Mouse (Mus musculus) lung, postnatal 25 days (tissue): ENCODE data around the gene Aco2.

ENCODE experiments used
- DNase-seq: peaks from one replicate; pipeline ENCODE4 v3.0.0; 2022; ENCODE audit warnings: low spot score

The Aco2 gene

DNA sequence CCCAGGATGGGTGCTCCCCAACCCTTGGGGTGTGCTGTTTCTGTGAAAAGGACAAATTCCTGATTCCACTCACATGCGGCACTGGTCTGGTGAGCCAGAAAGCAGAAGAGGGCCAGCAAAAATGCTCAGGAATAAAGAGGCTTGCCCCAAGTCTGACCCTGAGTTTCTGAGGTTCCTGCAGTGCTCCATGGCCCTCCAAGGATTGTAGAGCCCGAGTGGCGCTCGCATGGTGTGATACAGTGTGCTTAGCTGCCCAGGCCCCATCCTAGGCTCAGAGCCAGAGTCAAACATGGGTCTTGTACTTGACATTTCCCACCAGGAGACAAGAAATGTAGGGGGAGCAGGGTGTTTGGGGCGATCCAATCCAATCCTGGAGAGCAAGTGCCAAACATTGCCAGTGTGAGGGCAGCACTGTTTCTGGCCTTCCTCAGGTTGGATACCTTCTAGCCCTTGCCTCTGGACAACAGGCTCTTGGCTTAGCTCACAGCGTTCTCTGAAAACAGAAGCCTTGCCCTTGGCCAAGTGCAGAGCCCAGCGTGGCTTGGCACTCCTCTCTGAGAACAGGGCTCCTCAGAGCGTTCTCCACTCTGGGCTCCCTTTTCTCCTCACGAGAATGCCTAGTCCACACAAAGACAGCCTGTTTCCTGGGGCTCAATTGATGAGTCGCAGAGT, 48.6 kb downstream of the Aco2 start:
- DNase-seq, result no peak

DNA sequence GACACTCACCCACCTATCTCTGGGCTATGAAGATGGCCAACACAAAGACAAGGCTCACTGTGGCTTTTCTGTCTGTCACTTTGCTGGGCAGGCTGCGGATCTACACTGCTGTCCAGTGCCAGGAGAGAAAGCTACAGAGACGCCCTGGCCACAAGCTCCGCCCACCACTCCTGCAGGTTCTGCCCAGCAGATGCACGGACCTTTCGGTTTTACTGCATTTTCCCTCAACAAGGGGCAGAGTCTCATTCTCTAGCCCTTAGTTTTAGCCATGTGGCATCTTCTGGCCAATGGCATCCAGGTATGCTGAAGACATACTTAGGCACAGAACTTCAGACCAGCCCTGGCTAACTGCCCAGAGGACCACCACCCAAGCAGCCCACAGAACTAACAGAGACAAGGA, 49.1 kb downstream of the Aco2 start:
- DNase-seq, result no peak

DNA sequence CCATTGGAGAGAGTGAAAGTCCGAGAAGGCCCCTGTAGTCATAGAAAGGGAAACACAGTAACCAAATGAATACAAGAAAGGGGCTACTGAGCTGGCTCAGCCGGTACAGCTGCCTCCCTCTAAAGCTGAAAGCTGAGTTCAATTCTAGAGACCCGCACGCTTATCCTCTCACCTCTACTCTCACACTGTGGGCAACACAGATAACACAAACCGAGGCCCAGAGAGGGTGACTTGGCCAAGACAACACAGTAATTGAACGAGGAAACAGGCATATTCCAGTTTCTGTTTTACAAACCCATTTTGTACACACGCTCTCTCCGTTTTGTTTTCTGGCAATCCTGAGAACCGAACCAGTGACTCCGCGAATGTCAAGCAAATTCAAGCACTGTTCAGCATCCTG, 52.8 kb downstream of the Aco2 start:
- no peak for DNase-seq

DNA sequence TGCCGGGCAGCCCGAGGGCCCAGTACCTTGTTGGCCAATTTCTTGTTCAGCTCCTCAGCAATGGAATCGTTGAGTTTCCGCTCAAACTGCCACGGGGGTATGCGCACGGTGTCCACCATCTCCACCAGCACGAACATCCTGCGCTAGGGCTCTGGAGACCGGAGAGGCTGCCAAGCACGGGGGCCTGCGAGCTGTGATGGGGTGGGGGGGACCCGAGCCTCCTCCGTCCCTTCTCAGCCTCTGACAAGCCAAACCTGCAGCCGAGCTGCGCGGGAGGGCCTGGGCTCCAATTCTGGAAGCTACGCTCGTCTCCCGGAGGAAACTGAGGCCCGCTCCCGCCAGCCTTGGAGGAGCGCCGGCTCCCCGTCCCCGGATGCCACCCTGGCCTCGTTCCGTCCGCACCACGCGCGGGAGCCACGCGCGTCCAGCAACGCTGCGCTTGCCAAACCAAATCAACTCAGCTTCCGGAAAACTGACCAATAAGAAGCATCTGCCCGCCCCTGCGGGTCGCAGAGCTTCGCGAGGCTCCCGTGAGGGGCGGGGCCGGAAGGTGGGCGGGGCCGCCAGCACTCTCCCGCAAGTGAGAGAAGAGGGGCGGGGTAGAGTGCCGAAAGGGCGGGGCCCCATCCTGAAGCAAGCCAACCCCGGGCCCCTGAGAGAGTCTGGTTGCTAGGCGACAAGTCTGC, 53.8 kb downstream of the Aco2 start, which contains the start of gene Polr3h:
Gene Polr3h (minus strand): TSS at position 481 of the 686 bp plus-strand sequence.
- peak; percentile 95 for DNase-seq

DNA sequence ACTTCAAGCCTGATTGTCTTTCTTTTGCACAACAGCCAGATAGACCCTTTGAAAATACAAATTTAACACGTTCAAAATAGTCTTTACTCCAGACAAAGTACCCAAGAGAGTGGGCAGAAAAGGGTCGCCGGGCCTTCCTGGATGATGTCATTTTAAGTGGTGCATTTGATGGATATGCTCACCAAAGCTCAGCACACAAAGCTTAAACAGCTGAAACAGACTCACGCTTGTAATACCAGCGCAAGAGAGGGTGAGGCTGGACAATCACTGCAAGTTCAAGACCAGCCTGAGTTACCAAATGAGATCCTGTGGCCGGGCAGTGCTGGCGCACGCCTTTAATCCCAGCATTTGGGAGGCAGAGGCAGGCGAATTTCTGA, 54.3 kb downstream of the Aco2 start:
- DNase-seq, result no peak

DNA sequence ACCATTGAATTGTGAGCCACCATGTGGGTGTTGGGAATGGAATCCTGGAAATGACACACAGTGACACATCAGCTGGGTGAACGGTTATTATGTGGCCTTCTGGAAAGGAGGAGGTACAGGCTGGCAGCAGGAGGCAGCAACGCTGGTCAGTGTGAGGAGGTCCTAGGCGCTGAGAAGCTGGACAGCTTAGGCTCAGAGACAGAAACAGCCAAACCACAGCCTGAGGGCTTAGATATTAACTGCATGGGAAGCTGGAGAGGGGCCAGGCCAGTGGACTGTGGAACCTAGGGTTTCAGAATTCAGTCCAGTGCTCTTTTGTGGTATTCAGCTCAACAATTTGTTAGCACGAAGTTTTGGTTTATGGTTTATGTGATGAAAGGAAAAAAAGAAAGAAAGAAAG, 55.6 kb downstream of the Aco2 start:
- DNase-seq, result no peak

DNA sequence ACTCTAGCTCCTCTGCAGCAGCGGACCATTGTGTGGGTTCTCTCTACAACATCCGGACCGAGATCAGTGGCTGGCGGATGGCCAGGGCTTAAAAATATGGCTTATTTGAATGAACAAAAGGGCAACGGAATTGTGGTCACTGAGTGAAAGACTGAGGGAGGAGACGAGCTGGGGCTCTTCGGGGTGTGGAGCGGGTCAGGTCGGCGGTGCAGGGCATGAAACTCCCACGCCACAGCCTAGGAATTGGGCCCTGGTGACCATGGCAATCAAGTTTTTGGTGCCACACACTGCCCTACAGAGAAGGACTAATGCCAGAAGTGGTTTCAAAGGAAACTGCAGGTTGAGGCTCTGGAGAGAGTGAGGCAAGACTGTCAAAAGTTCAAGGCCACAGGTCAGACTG, 56.2 kb downstream of the Aco2 start:
- peak; percentile 26 for DNase-seq

DNA sequence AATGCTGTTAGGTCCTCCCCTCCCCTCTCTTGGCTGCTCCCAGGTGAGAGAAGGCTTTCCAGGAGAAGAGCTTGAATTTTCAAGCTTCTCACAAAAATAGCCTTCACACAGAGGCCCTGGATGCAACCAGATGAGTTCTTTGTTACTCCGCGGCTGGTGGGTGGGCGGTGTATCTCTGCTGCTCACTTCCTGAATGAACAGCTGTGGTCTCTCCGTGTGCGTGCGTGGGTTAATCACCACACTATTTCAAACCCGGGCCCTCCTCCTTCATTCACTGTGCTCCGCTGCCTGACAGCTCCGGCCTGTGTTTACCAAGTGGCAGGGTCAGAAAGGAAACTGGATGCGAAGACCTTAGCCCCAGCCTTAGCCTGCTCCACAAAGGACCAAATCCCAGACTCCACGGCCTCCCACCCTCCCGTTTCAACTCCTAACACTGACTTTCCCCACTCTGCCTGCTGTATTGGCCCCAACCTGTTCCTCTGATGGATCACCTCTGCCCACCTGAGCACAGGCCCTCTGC, 60.9 kb downstream of the Aco2 start:
- no peak for DNase-seq

DNA sequence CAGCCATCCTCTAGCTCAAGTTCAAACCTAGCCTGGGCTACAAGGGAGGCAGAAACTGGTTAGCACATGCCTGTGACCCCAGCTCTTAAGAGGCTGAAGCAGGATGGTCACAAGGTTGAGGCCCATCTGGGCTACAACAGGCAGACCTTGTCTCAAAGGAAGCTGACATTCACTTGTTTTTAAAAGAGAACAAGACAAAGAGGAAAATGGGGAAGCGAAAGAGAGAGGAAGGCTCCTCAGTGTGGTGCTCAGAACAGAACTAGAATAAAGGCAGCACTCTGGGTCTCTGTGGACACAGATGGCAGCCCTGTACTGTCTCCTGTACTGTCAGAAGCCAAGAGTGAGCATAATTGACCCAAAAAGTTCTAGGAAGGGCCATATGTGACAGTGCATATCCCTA, 61.9 kb downstream of the Aco2 start:
- DNase-seq, result no peak

DNA sequence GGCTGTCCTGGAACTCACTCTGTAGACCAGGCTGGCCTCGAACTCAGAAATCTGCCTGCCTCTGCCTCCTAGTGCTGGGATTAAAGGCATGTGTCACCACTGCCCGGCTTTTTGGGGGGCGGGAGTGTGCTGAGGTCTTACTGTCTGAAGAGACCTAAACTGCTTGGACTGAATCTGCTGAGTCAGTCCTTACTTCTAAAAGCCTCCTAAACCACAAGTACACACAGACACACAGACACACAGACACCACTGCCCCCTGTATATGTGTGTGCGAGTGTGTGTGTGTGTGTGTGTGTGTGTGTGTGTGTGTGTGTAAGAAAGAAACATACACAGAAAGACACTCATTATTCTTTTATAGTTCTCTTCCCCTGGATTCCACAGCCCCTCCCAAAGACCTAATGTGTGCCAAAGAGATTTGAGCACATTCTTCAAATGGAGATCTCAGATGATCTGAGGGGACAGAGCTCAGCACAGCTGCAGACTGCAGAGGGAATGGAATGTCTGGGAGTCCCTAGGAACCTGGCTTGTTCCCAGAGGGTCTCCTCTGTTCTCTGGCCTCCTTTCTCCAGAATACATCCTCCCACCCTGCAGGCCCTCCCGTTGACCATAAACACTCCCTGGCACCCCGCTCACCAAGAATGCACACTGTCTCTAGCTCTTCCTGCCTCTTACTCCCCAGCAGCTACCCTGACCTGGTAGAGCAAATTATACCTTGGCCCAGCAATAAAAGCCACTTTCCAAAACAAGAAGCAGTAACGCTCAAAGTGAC, 63.9 kb downstream of the Aco2 start:
- DNase-seq, result no peak

DNA sequence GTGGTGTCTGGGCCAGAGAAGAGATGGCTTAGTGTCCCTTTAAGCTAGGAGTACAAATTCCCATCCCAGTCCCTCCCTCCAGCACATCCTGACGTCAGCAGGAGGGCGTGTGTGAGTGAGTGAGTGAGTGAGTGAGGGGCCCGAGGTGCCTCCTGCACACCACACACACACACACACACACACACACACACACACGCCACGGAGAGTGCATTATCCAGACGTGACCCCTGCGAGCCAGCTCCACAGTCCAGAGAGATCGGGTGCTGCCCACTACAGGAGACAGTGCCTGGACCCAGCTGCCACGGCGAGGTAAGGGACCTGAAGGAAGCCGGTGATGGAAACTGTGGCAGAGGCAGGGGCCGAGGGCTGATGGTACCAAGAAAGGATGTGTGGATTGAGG, 64.6 kb downstream of the Aco2 start, which contains the start of gene Csdc2:
Gene Csdc2 (plus strand): TSS at position 81 of the 400 bp plus-strand sequence.
- DNase-seq, result no peak

DNA sequence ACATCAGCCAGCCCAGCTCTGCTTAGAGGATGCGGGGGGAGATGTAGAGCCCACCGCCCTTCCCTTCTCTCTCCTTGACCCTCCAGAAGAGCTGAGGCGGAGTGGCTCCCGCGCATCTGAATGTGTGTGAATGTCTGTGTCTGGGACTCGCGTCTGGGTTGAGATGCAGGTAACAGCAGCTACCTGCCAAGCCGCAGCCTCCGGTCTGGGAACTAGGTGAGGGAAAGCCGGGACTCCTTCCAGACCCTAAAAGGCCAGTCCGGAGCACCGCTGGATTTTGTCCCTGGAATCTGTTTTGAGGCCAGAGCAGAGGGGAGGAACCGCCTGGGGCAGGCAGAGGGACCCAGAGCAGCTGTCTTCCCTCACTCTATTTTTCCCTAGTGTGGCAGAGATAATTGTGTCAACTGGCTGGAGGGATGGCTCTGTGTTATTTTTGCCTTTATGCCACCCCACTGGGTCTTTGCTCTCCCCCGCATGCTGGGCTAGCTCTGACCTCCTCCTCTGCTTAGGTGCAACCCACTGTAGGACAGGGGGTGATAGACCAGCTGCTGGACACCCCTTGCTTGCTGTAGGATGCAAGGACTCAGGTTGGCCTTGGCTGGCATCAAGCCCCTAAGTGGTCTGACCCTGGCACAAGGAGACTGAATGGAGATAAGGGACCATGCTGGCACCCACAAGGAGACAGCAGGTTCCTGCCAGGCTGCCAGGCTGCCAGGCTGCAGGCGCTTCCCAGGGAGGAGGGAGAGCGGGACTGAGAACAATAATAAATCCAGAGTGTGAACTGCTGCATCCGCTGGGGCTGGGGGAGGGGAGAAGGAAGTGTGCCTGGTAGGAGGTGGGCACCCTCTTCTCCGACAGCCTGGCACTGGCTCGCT, 65.2 kb downstream of the Aco2 start:
- no peak for DNase-seq

DNA sequence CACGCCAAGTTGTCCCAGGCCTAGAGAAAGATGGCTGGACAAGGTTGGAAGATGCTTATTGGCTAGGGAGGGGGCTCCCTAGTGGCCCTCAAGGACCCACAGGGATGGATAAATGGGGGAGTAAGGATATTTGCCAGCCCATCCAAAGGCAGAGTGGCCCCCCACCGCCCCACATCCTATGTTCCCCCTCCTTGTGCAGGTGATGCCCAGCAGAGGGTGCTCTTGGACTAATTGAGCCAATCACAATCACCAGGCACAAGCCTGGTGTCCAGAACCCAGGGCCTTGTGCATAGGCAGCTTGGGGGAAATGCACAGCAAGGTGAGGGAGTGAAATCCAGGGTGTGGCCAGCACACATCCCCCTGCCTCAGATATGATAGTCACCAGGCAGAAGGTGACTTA, 66.1 kb downstream of the Aco2 start:
- DNase-seq, result no peak

DNA sequence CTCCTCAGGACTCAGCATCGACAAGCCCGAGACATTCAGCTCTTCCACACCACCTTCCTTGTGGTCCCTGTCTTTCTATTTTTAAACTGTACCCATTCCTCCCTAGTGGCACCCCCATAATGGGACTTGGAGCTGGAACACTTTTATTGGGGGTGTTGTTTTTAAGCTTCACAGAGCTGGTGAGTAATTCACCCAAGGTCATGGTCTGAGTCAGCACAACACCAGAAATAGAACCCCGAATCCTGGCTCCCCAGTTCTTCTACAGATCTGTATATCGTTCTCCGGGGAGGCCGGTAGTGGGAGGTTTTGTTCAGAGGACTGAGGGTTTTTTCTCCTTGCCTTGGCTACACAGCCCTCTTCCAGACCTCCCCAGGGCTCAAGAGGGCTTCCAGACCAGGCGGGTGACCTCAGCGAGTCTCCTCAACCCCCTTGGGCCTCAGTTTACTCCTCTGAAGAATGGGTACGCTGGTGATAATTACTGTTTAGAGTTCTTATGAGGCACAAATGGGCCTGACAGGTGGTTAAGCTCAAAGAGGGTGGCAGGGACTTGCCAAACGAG, 67.1 kb downstream of the Aco2 start:
- DNase-seq, result no peak

DNA sequence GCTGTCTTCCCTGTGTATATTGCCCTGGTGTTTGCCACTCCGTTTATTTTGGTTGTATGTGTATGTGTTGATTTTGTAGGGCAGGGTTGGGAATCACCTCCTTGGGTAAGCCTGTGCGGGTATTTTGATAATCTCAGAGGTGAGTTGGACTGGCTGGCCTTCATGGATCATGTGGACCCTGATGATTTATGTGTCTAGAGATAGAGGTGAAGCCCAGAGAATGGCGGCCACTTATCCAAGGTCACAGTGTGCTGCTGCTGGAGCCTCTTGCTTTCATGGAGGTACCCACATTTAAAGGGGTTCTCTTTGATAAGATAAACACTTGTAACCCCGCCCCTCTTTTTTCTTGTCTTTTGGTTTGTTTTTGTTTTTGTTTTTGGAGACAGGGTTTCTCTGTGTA, 67.7 kb downstream of the Aco2 start:
- DNase-seq, result no peak

DNA sequence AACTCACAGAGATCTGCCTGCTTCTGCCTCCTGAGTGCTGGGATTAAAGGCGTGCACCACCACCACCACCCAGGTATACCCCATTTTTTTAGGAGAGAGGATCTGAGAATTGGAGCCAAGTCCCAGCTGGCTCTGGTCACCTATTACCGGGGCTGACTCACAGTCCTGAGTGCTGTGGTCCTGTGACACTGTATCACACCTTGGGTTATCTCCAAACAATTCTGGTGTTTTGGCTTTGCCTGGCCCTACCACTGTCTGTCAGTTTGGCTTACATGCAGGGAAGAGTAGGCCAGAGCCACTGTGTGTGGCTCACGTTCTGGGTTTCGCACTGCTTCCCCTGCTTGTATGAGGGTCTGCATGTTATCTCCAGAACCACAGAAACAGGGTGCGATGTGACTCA, 68.1 kb downstream of the Aco2 start:
- DNase-seq, result no peak

DNA sequence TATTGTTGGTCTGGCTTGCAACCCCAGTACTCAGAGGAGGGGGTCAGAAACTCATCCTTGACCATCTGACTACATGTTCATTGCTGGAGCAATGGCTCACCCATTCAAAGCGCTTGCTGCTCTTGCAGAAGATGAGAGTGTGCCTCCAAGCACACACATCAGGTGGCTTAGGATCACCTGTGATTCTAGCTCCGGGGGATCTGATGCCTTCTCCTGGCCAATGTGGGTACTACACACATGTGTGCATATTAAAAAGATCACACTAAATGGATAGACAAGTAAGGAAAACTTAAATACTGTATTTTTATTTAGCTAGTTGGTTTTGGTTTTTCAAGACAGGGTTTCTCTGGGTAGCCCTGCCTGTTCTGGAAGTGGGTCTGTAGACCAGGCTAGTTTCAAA, 68.9 kb downstream of the Aco2 start:
- DNase-seq, result no peak

DNA sequence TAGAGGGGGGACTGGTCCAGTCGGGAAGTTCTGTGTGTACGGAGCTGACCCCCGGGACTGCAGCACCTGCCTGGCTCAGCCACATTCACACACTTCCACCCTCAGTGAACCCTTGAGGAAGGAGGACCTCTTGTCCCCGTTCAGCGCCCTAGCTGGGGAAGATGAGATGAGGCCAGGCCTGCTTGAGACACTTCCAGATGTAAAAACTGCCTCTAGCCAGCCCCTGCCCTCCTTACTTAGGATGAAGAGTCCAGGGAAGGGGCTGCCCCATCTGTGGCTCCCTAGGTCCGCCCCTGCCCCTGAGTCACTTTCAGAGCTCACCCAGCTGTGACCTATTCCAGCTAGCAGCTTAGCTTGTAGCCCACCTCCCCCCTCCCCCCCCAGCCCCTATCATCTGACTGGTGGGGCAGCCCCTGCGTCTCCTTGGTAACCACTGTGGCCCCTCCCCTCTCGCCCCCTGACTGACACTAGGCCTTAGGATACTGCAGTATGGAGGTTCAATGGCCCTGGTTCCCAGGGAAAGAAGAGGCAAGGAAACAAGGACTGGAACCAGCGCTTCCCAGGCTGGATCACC, 71.2 kb downstream of the Aco2 start:
- DNase-seq, result no peak

DNA sequence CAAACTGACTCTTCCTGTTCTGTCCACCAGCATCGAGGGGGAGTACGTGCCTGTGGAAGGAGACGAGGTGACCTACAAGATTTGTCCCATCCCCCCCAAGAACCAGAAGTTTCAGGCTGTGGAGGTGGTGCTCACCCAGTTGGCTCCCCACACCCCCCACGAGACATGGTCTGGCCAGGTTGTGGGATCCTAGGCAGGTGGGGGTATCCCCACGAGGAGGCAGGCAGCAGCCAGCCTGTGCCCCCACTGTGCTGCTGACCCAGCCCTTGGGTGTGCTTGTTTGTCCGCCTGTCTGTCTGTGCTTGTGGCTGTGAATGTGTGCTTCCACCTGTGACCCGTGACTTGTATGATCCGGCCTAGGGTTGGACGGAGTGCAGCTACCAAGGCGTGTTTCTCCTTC, 77.0 kb downstream of the Aco2 start:
- no peak for DNase-seq

DNA sequence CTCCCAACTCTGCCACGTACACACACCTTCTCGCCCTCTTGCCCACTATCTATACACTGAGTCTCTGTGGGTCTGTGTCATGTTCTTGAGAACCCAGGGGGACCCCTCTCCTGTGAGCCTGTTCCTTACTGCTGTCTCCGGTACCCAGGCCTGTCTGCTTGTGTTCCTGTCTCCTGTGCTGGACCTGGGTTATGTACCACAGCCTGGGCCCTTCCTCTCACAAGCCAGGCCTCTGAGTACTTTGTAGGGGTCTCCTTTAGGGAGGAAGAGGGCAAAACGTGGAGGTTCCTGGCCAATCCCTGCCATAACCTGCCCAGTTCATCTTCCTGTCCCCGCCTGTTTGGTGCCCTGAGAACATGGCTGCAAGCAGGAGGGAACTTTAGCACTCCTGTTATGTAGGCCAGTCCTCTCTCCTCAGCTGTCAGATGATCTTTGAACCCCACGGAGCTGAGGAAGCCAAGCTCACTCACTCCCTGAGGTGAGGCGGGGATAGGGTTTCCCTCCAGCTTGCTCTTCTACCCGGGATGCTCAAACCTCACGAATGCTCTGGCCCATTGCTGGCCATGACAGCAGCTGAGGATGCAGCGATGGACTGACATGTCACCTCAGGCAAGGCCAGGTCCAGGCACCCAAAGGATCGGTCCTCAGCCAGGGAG, 77.5 kb downstream of the Aco2 start:
- DNase-seq, result no peak

DNA sequence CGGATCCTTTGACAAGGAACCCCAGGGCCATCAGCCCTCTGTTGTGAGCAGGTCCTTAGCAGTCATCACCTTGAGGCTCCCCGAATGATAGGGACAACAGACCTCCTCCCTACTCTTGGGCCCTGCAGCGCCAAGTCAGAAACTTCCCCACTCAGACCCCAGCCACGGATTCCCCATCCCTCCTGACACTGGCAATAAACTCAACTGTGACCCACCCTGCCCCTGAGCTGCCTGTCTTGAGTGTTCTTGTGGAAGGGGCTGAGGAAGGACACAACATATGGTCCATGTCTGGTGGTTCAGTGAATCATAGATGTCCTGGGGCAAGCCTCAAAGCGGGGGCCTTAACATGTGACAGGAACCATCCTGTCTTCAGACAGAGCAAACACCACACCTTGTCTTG, 78.6 kb downstream of the Aco2 start:
- DNase-seq, result no peak
